Mouse (Mus musculus) kidney, embryonic 15.5 days (tissue): ENCODE data around the gene Zfp292. TPM values are rescaled to one million over a fixed set of nuclear protein-coding genes. Genes with fewer than 3 reads are reported as not detected.

Experiments
- ATAC-seq: fragments of 200-750 bp; cut with Nextera tagmentation; replicated peaks from 2 replicates; pipeline ENCODE4 v1.8.0; 2017; ENCODE audit warnings: moderate TSS enrichment; ENCODE audit not compliant: low FRiP score
- H3K27ac ChIP-seq: fragments of 300-500 bp; sonication (generic); 2 replicates; pipeline ENCODE4 v1.5.1; 2015; ENCODE audit warnings: mild to moderate bottlenecking, inconsistent platforms
- H3K27me3 ChIP-seq: fragments of 300-500 bp; sonication (generic); 2 replicates; pipeline ENCODE4 v1.6.1; 2015; ENCODE audit warnings: inconsistent platforms
- H3K36me3 ChIP-seq: fragments of 300-500 bp; sonication (generic); 2 replicates; pipeline ENCODE4 v1.6.1; 2015; ENCODE audit warnings: inconsistent platforms
- H3K4me1 ChIP-seq: fragments of 300-500 bp; sonication (generic); 2 replicates; pipeline ENCODE4 v1.6.1; 2015; ENCODE audit warnings: inconsistent platforms
- H3K4me2 ChIP-seq: fragments of 300-500 bp; sonication (generic); 2 replicates; pipeline ENCODE4 v1.6.1; 2015; ENCODE audit warnings: moderate library complexity, mild to moderate bottlenecking, inconsistent platforms
- H3K4me3 ChIP-seq: fragments of 300-500 bp; sonication (generic); replicated peaks from 2 replicates; pipeline ENCODE4 v1.5.1; 2015; ENCODE audit warnings: mild to moderate bottlenecking, inconsistent platforms
- H3K9ac ChIP-seq: fragments of 300-500 bp; sonication (generic); 2 replicates; pipeline ENCODE4 v1.6.1; 2015; ENCODE audit warnings: mild to moderate bottlenecking, inconsistent platforms
- H3K9me3 ChIP-seq: fragments of 300-500 bp; sonication (generic); replicated peaks from 2 replicates; pipeline ENCODE4 v1.6.1; 2016; ENCODE audit warnings: inconsistent platforms
- WGBS: fragments of 180-500 bp; shearing (Covaris S2); methylation state at CpG from one replicate; pipeline ENCODE4 v1.1.7; 2015; ENCODE audit warnings: mixed read lengths; 5-methylcytosine and 5-hydroxymethylcytosine counted together
- polyA plus RNA-seq: library from polyadenylated mRNA; unstranded; fragments of >200 nt; fragmentation: Nextera tagmentation; extraction: Ambion mirVana; gene quantifications from 2 replicates; pipeline ENCODE4 v1.2.1, GENCODE M21; 2015

The Zfp292 gene
- polyA plus RNA-seq, 1 experiment from 2014 or later = 17.8 TPM

GRCm38 (mm10) chr4:34880921-34881650, 1.7 kb downstream of the Zfp292 start:
- Histone ChIP-seq H3K27me3 (no peaks in the 10 kb centered on the region), H3K27ac (no peak overlapping the region), H3K9me3 (no peaks in the 10 kb centered on the region), H3K4me3 (peak overlapping the region; percentile 96), H3K4me1 (peaks cover 21% of the 10 kb centered on the region), H3K4me2 (peak overlapping the region; percentile 79), H3K36me3 (peaks cover 24% of the 10 kb centered on the region), H3K9ac (no peak overlapping the region)
- no peak for ATAC-seq
- WGBS = 88% methylated on average over 10 of the region's 10 CpGs

GRCm38 (mm10) chr4:34874234-34874633, 8.5 kb downstream of the Zfp292 start:
- 85% methylated on average over 1 of the region's 1 CpGs for WGBS
- H3K9me3 ChIP-seq = no peaks in the 10 kb centered on the region
- no peak for ATAC-seq
- no peak overlapping the region for H3K4me3 ChIP-seq
- H3K27me3 ChIP-seq = no peaks in the 10 kb centered on the region
- no peak overlapping the region for H3K4me2 ChIP-seq
- H3K27ac ChIP-seq = no peak overlapping the region
- peaks cover 28% of the 10 kb centered on the region for H3K36me3 ChIP-seq
- H3K4me1 ChIP-seq = peaks cover 5% of the 10 kb centered on the region; the same call in 1 of the 2 replicates
- H3K9ac ChIP-seq = no peak overlapping the region

GRCm38 (mm10) chr4:34872896-34873495, 9.8 kb downstream of the Zfp292 start:
- Histone ChIP-seq H3K27ac (no peak overlapping the region), H3K4me1 (peaks cover 5% of the 10 kb centered on the region; the same call in 1 of the 2 replicates)
- ATAC-seq = no peak

GRCm38 (mm10) chr4:34869813-34870212, 12.9 kb downstream of the Zfp292 start:
- Histone ChIP-seq H3K9ac (no peak overlapping the region), H3K27me3 (no peaks in the 10 kb centered on the region), H3K9me3 (no peaks in the 10 kb centered on the region), H3K27ac (no peak overlapping the region), H3K4me2 (no peak overlapping the region), H3K4me3 (no peak overlapping the region), H3K4me1 (peaks cover 5% of the 10 kb centered on the region; the same call in 1 of the 2 replicates), H3K36me3 (0 out of 2 replicates have a peak, but pooled peaks cover 4% of the 10 kb centered on the region)
- 80% methylated on average over 3 of the region's 3 CpGs for WGBS
- ATAC-seq = no peak

More at GRCm38 (mm10) chr4:34872896-34873495, 9.8 kb downstream of the Zfp292 start:
- Histone ChIP-seq H3K9ac (no peak overlapping the region), H3K27me3 (no peaks in the 10 kb centered on the region), H3K4me3 (no peak overlapping the region), H3K36me3 (peaks cover 19% of the 10 kb centered on the region; the same call in 1 of the 2 replicates), H3K4me2 (no peak overlapping the region), H3K9me3 (no peaks in the 10 kb centered on the region)
- 89% methylated on average over 4 of the region's 4 CpGs for WGBS

- no peak overlapping the region for H3K4me3 ChIP-seq
- no peaks in the 10 kb centered on the region for H3K27me3 ChIP-seq
- ATAC-seq = no peak
- 82% methylated on average over 3 of the region's 3 CpGs for WGBS
- no peak overlapping the region for H3K27ac ChIP-seq
- H3K9ac ChIP-seq = no peak overlapping the region
- no peaks in the 10 kb centered on the region for H3K9me3 ChIP-seq
- H3K4me1 ChIP-seq = no peaks in the 10 kb centered on the region
- no peak overlapping the region for H3K4me2 ChIP-seq
- peaks cover 3% of the 10 kb centered on the region; the same call in 1 of the 2 replicates for H3K36me3 ChIP-seq
Observed at GRCm38 (mm10) chr4:34861438-34861837, 21.3 kb downstream of the Zfp292 start.

DNA sequence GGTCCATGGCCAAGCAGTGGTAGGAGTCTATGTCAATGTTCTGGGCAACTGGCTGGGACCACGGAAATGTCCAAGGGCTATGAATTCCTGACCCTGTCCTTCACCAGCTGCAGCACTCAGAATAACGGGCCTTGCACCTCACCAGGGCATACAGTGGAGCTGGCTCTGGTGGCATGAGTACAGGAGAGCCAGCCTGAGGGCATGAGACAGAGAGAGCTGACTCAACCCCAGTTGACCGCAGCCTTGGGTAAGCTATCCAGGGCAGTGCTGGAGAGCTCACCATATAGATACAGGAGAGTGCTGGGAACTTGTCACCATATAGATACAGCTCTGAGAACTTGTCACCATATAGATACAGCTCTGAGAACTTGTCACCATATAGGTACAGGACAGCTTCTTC, 23.3 kb downstream of the Zfp292 start:
- Histone ChIP-seq H3K4me2 (no peak overlapping the region), H3K27me3 (no peaks in the 10 kb centered on the region), H3K4me1 (no peaks in the 10 kb centered on the region), H3K4me3 (no peak overlapping the region), H3K9me3 (no peaks in the 10 kb centered on the region), H3K27ac (no peak overlapping the region), H3K36me3 (peaks cover 6% of the 10 kb centered on the region), H3K9ac (no peak overlapping the region)
- no peak for ATAC-seq
- 81% methylated on average over 3 of the region's 3 CpGs for WGBS

DNA sequence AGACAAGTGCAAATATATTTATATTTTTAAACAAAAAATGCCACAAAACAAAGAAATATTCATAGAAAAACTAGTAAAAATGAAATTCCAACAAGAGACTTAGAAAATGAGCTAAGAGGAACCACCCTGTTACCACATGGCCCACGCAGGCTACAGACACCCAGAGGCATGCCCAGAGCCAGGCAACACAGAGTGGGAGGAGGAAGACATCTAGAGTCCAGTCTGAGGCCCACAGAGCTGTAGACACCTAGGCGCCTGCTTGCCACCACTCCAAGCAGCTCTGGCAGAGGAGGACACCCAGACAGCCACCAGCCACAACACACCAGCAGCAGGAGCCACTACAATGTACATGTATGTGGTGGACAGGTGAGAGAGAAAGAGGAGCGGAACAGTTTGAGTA, 23.9 kb downstream of the Zfp292 start:
- 87% methylated on average over 3 of the region's 3 CpGs for WGBS
- Histone ChIP-seq H3K27ac (no peak overlapping the region), H3K9ac (no peak overlapping the region), H3K36me3 (peaks cover 11% of the 10 kb centered on the region), H3K4me3 (no peak overlapping the region), H3K9me3 (no peaks in the 10 kb centered on the region), H3K4me1 (no peaks in the 10 kb centered on the region), H3K27me3 (no peaks in the 10 kb centered on the region), H3K4me2 (no peak overlapping the region)
- no peak for ATAC-seq

GRCm38 (mm10) chr4:34855966-34856365, 26.8 kb downstream of the Zfp292 start:
- Histone ChIP-seq H3K27ac (no peak overlapping the region), H3K4me3 (no peak overlapping the region), H3K27me3 (no peaks in the 10 kb centered on the region), H3K4me2 (no peak overlapping the region), H3K36me3 (peaks cover 35% of the 10 kb centered on the region), H3K4me1 (no peaks in the 10 kb centered on the region), H3K9ac (no peak overlapping the region), H3K9me3 (no peaks in the 10 kb centered on the region)
- 58% methylated on average over 1 of the region's 1 CpGs for WGBS
- ATAC-seq = no peak

GRCm38 (mm10) chr4:34852051-34852450, 30.7 kb downstream of the Zfp292 start:
- ATAC-seq = no peak
- Histone ChIP-seq H3K9ac (no peak overlapping the region), H3K4me2 (no peak overlapping the region), H3K4me1 (no peaks in the 10 kb centered on the region), H3K36me3 (peaks cover 45% of the 10 kb centered on the region), H3K27ac (no peak overlapping the region), H3K27me3 (no peaks in the 10 kb centered on the region), H3K4me3 (no peak overlapping the region), H3K9me3 (no peaks in the 10 kb centered on the region)
- WGBS = 89% methylated on average over 7 of the region's 7 CpGs

GRCm38 (mm10) chr4:34850156-34850555, 32.6 kb downstream of the Zfp292 start:
- Histone ChIP-seq H3K4me1 (0 out of 2 replicates have a peak, but pooled peaks cover 2% of the 10 kb centered on the region), H3K27me3 (no peaks in the 10 kb centered on the region), H3K27ac (no peak overlapping the region), H3K36me3 (peaks cover 45% of the 10 kb centered on the region), H3K4me2 (no peak overlapping the region), H3K9me3 (no peaks in the 10 kb centered on the region), H3K9ac (no peak overlapping the region), H3K4me3 (no peak overlapping the region)
- WGBS = 83% methylated on average over 2 of the region's 2 CpGs
- no peak for ATAC-seq

DNA sequence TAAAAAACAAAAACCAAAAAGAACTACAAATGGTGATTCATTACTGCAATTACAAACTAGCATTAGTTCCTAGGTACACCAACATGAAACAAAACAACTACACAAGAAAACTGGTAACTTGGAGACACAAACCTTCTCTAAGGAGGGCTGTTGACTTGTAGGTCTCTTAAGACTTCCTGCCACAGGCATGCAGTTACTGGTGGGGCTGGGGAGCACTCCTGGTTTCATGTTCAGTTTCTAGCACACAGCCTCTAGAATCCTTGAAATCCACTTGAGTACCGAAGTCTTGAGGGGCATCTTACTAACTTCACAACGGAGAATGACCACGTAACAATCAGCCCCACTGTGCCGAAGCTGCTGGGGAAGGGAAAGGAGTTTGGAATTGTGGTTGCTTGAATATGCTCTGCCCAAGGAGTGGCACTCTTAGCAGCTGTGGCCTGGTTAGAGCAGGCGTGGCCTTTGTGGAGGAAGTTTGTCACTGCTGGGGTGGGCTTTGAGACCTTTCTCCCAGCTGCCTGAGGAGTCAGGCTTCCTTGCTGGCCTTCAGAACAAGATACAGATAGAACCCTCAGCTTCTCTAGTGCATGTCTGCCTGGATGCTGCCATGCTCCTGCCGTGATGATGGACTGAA, 35.0 kb downstream of the Zfp292 start:
- H3K27me3 ChIP-seq = no peaks in the 10 kb centered on the region
- H3K4me1 ChIP-seq = 0 out of 2 replicates have a peak, but pooled peaks cover 2% of the 10 kb centered on the region
- no peak overlapping the region for H3K4me2 ChIP-seq
- peaks cover 25% of the 10 kb centered on the region for H3K36me3 ChIP-seq
- H3K9ac ChIP-seq = no peak overlapping the region
- WGBS = 89% methylated on average over 6 of the region's 6 CpGs
- H3K27ac ChIP-seq = no peak overlapping the region
- H3K4me3 ChIP-seq = no peak overlapping the region
- H3K9me3 ChIP-seq = no peaks in the 10 kb centered on the region
- no peak for ATAC-seq

DNA sequence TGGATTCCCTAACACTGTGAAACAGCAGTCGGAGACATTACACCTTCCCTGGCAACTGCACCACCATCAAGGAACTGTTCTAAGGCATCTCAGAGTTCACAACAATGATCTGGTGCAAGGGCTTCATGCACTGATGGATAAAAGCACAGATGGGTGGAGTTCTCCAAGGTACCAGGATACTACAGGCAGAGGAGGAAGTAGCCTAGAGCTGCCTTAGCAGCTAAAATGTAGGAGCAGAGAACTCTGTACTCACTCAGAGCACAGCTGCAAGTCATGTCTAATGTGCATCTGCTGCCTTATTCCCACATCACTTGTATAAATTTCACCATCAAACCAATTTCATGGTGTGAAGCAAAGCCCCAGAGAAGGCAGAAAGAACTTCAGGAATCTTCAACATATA, 38.9 kb downstream of the Zfp292 start:
- WGBS = 97% methylated on average over 1 of the region's 1 CpGs
- no peak overlapping the region for H3K27ac ChIP-seq

More for the DNA sequence above, 38.9 kb downstream of the Zfp292 start:
- Histone ChIP-seq H3K36me3 (peaks cover 1% of the 10 kb centered on the region; the same call in 1 of the 2 replicates), H3K4me2 (no peak overlapping the region), H3K4me3 (no peak overlapping the region), H3K9me3 (no peaks in the 10 kb centered on the region), H3K9ac (no peak overlapping the region), H3K27me3 (no peaks in the 10 kb centered on the region), H3K4me1 (0 out of 2 replicates have a peak, but pooled peaks cover 2% of the 10 kb centered on the region)
- no peak for ATAC-seq
